Mouse (Mus musculus) hindbrain, embryonic 14.5 days (tissue): ENCODE measurements around the gene Gipc2. TPM values are rescaled to one million over a fixed set of nuclear protein-coding genes. Genes with fewer than 3 reads are reported as not detected.

Experiments
- ATAC-seq: fragments of 200-750 bp; cut with Nextera tagmentation; 2 replicates; pipeline ENCODE4 v1.8.0; 2017; ENCODE audit warnings: moderate number of reproducible peaks, mild to moderate bottlenecking, moderate TSS enrichment, moderate library complexity; ENCODE audit not compliant: low FRiP score
- DNase-seq: peaks from one replicate; pipeline ENCODE4 v3.0.0-alpha.2; 2015; ENCODE audit warnings: low spot score
- H3K27ac ChIP-seq: fragments of 300-500 bp; sonication (generic); 2 replicates; pipeline ENCODE4 v1.5.1; 2014; ENCODE audit warnings: mild to moderate bottlenecking, moderate library complexity
- H3K27me3 ChIP-seq: fragments of 300-500 bp; sonication (generic); 2 replicates; pipeline ENCODE4 v1.6.1; 2014; ENCODE audit warnings: mild to moderate bottlenecking, low read length, mixed read lengths; ENCODE audit not compliant: control insufficient read depth, insufficient read depth
- H3K36me3 ChIP-seq: fragments of 300-500 bp; sonication (generic); replicated peaks from 2 replicates; pipeline ENCODE4 v1.6.1; 2014; ENCODE audit not compliant: control insufficient read depth, insufficient read depth
- H3K4me1 ChIP-seq: fragments of 300-500 bp; sonication (generic); replicated peaks from 2 replicates; pipeline ENCODE4 v1.6.1; 2014; ENCODE audit warnings: antibody characterized with exemption, low read length, mixed read lengths; ENCODE audit not compliant: control insufficient read depth, insufficient read depth
- H3K4me2 ChIP-seq: fragments of 300-500 bp; sonication (generic); replicated peaks from 2 replicates; pipeline ENCODE4 v1.6.1; 2014; ENCODE audit warnings: mild to moderate bottlenecking, moderate library complexity
- H3K4me3 ChIP-seq: fragments of 300-500 bp; sonication (generic); replicated peaks from 2 replicates; pipeline ENCODE4 v1.5.1; 2014; ENCODE audit warnings: mild to moderate bottlenecking, low read length
- H3K9ac ChIP-seq: fragments of 300-500 bp; sonication (generic); 2 replicates; pipeline ENCODE4 v1.6.1; 2014
- H3K9me3 ChIP-seq: fragments of 300-500 bp; sonication (generic); 2 replicates; pipeline ENCODE4 v1.6.1; 2016; ENCODE audit warnings: low read length; ENCODE audit not compliant: control insufficient read depth
- WGBS: fragments of 180-500 bp; shearing (Covaris S2); extraction: QIAGEN DNeasy Blood & Tissue Kit; methylation state at CpG from one replicate; pipeline ENCODE4 v1.1.7; 2014; 5-methylcytosine and 5-hydroxymethylcytosine counted together
- polyA plus RNA-seq: library from polyadenylated mRNA; unstranded; fragments of >200 nt; fragmentation: Nextera tagmentation; extraction: Ambion mirVana; gene quantifications from 2 replicates; pipeline ENCODE4 v1.2.1, GENCODE M21; 2014

The Gipc2 gene
- polyA plus RNA-seq, 1 experiment from 2014 or later, result 9.2 TPM

DNA sequence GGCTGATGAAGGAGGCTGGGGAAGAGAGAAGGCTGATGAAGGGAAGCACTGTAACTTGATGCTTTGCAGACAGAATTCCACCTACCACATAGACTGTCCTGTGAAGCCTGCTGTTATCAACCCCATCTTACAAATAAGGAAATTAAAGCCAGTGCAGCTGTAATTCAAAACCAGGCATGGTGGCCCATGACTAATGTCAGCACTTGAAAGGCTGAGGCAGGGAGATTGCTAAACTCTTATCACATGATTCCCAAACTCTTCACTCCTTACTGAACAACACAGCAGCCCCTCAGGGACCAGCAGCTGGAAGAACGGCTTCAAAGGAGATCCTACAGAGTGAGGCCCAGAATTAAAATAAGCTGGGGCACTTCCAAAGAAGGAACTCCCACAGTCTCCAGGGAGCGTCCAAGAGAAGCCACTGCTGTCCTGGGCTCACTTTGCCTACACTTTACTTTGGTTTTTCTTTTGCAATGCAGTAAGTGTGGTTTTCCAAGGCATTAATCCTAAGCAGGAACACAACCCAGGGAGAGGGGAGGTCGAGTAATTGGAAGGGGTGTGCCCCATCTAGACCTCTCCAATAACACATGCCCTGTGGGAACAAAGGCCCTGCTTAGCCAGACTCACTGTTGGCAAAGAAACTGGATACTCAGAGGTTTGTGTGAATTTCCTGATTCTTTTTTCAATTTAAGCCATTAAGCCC lies 57.3 kb downstream of the Gipc2 start:
- ATAC-seq (no peak), DNase-seq (no peak)
- H3K4me1 ChIP-seq, result peaks cover 17% of the 10 kb centered on the region
- H3K36me3 ChIP-seq, result no peaks in the 10 kb centered on the region
- H3K9me3 ChIP-seq, result no peaks in the 10 kb centered on the region
- H3K9ac ChIP-seq, result no peak overlapping the region
- H3K27ac ChIP-seq, result no peak overlapping the region
- 20% methylated on average over 3 of the region's 3 CpGs for WGBS
- peaks cover 8% of the 10 kb centered on the region; the same call in 1 of the 2 replicates for H3K27me3 ChIP-seq
- H3K4me3 ChIP-seq, result no peak overlapping the region
- H3K4me2 ChIP-seq, result no peak overlapping the region

DNA sequence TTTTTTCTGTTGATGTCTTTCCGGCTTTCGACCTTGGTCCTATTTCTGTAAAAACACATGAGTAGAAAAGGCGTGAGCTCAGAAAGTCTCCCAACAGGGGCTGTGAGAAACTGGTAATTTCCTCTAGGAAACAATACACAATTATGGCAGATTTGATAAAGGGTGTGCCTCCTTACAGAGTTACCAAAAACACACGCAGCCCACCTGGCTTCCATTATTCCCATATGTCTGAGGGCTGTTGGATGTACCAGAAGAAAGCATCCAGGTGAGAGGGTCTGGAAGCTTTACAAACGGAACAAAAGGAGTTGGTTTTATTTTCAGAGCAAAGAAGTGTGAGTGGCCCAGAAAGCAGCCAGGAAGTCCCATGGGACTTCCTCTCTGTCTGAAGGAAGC lies 58.0 kb downstream of the Gipc2 start:
- Histone ChIP-seq H3K27me3 (peaks cover 8% of the 10 kb centered on the region; the same call in 1 of the 2 replicates), H3K36me3 (no peaks in the 10 kb centered on the region), H3K4me3 (no peak overlapping the region), H3K27ac (no peak overlapping the region), H3K9ac (no peak overlapping the region), H3K4me1 (peaks cover 17% of the 10 kb centered on the region), H3K4me2 (0 out of 2 replicates have a peak overlapping the region, but pooled peaks have one; percentile 89), H3K9me3 (no peaks in the 10 kb centered on the region)
- 68% methylated on average over 5 of the region's 5 CpGs for WGBS
- DNase-seq, result no peak
- no peak for ATAC-seq

- peak; percentile 73 for DNase-seq
- no peaks in the 10 kb centered on the region for H3K9me3 ChIP-seq
- peak overlapping the region; percentile 89 for H3K4me2 ChIP-seq
- no peaks in the 10 kb centered on the region for H3K36me3 ChIP-seq
- peak overlapping the region; percentile 78; the same call in 1 of the 2 replicates for H3K27ac ChIP-seq
- peaks cover 17% of the 10 kb centered on the region for H3K4me1 ChIP-seq
- peaks cover 8% of the 10 kb centered on the region; the same call in 1 of the 2 replicates for H3K27me3 ChIP-seq
- peak overlapping the region; percentile 52 for H3K9ac ChIP-seq
- ATAC-seq, result peak; percentile 79
- WGBS, result 29% methylated on average over 30 of the region's 30 CpGs
- H3K4me3 ChIP-seq, result peak overlapping the region; percentile 34
Observed at GRCm38 (mm10) chr3:152107149-152108002, 58.7 kb downstream of the Gipc2 start.

DNA sequence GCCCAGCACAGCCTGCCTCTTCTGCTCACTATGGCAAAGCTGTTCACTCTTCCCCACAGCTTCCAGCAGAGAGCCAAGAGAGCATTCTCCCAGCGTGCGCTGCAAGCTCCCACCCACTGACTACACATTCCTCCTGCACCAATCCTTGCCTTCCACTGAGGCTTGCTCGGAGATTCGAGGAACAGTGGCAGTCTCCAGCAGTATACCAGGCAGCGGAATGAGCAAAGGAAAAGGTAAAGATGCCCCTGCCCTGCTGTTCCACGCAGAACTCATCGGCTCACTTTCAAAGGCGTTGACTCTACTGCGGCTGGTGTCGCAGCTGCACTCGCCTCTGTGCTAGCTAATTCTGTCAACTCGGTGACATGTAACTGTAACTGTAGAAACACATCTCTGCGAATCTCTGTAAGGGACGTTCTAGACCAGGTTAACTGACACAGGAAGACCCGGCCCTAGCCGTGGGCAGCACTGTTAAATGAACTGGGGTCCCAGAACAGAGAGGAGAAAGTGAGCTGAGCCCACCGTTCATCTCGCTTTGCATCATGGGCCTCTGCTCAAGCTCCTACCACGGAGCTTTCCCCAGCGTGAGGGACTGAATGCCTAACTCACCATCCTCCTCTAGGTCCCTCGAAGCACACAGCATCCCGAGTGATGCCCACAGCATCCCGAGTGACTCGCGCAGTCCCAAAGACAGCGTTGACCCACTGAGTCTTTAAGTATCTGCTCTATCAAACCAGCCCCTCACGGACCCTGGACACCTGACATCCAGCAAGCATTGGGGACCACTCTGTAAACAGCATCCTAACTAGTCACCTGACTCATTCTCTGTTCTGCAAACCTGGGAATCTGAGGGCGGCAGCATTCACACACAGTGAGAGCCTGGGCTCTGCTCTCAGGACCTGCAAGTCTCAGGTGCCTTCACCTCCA lies 59.5 kb downstream of the Gipc2 start:
- H3K9ac ChIP-seq, result peak overlapping the region; percentile 52
- peak overlapping the region; percentile 89 for H3K4me2 ChIP-seq
- peaks cover 8% of the 10 kb centered on the region; the same call in 1 of the 2 replicates for H3K27me3 ChIP-seq
- 2% methylated on average over 28 of the region's 28 CpGs for WGBS
- no peaks in the 10 kb centered on the region for H3K36me3 ChIP-seq
- peak overlapping the region; percentile 34 for H3K4me3 ChIP-seq
- DNase-seq (peak; percentile 58), ATAC-seq (peak; percentile 54)
- peak overlapping the region; percentile 78 for H3K27ac ChIP-seq
- no peaks in the 10 kb centered on the region for H3K9me3 ChIP-seq
- H3K4me1 ChIP-seq, result peaks cover 17% of the 10 kb centered on the region

DNA sequence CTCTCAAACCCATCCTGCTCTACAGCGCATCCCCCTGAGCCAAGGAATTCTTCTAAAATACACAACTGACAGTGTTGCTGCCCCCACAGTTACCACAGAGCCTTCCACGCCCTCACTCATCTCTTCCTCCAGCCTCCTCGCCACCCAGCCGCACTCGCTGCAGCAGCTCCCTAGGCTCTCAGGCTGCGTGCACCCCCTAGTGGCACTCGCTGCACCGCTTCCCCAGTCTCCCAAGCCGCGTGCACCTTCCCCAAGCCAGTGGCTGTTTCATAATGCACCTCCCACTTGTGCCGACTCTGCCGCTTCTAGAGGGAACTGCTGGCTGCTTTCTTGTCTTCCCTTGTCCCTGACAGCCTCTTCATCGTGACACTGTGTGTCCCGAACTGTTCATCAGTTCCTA lies 60.7 kb downstream of the Gipc2 start:
- H3K4me1 ChIP-seq, result peaks cover 17% of the 10 kb centered on the region
- H3K4me2 ChIP-seq, result peak overlapping the region; percentile 89
- H3K27ac ChIP-seq, result peak overlapping the region; percentile 49; the same call in 1 of the 2 replicates
- ATAC-seq, result peak; percentile 56
- peaks cover 7% of the 10 kb centered on the region; the same call in 1 of the 2 replicates for H3K27me3 ChIP-seq
- under 1% methylated on average over 14 of the region's 14 CpGs for WGBS
- peak overlapping the region; percentile 34; the same call in 1 of the 2 replicates for H3K4me3 ChIP-seq
- peak overlapping the region; percentile 26 for H3K9ac ChIP-seq
- H3K9me3 ChIP-seq, result no peaks in the 10 kb centered on the region
- no peaks in the 10 kb centered on the region for H3K36me3 ChIP-seq
- DNase-seq, result peak; percentile 72

- H3K36me3 ChIP-seq, result no peaks in the 10 kb centered on the region
- no peak for ATAC-seq
- no peak overlapping the region for H3K4me2 ChIP-seq
- no peak for DNase-seq
- 90% methylated on average over 4 of the region's 4 CpGs for WGBS
- H3K27ac ChIP-seq, result no peak overlapping the region
- no peaks in the 10 kb centered on the region for H3K27me3 ChIP-seq
- H3K9me3 ChIP-seq, result no peaks in the 10 kb centered on the region
- H3K9ac ChIP-seq, result no peak overlapping the region
- no peak overlapping the region for H3K4me3 ChIP-seq
- peaks cover 17% of the 10 kb centered on the region for H3K4me1 ChIP-seq
Observed at GRCm38 (mm10) chr3:152103381-152103780, 62.6 kb downstream of the Gipc2 start.

GRCm38 (mm10) chr3:152101459-152101858 lies 64.6 kb downstream of the Gipc2 start:
- 92% methylated on average over 7 of the region's 7 CpGs for WGBS

DNA sequence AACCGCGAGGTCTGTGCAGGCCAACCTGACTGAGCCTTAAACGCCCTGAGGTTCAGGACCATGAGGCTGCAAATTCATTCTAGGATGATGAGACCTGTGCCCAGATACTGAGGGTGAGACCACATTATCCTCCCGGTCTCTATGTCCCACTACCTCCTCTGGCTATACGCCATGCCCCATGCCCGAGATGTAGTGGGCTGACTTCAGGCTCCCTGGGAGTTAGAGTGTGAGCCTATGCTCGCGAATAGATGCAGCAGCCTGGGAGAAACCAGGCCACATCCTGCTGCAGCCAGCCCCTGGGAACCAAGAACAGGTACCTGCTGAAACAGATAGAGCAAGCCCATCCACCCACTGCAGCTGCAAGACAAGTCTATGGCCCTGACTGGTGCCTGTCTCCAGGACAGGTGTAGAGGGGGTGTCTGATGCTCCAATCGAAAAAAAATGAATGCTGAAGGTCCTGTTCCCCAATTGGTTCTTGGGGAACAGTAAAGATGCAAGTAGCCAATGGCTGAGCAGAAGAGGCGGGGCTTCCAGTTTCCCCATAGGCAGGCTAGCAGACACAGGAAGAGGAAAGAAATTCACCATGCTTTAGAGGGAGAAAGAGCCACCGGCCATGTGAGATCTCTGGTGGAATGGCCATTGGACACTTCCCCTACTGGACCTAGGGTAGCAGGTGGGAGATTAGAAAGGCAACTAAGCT lies 65.8 kb downstream of the Gipc2 start:
- 50% methylated on average over 11 of the region's 11 CpGs for WGBS
- H3K4me2 ChIP-seq, result peak overlapping the region; percentile 35
- H3K36me3 ChIP-seq, result no peaks in the 10 kb centered on the region
- H3K4me3 ChIP-seq, result peak overlapping the region; percentile 6; the same call in 1 of the 2 replicates
- H3K27me3 ChIP-seq, result no peaks in the 10 kb centered on the region
- DNase-seq, result no peak
- no peak overlapping the region for H3K27ac ChIP-seq
- peaks cover 1% of the 10 kb centered on the region; the same call in 1 of the 2 replicates for H3K4me1 ChIP-seq
- H3K9ac ChIP-seq, result no peak overlapping the region
- H3K9me3 ChIP-seq, result no peaks in the 10 kb centered on the region
- peak; percentile 68 for ATAC-seq

More at GRCm38 (mm10) chr3:152101459-152101858, 64.6 kb downstream of the Gipc2 start:
- Histone ChIP-seq H3K9me3 (no peaks in the 10 kb centered on the region), H3K36me3 (no peaks in the 10 kb centered on the region), H3K4me3 (no peak overlapping the region), H3K27ac (no peak overlapping the region), H3K27me3 (no peaks in the 10 kb centered on the region), H3K4me2 (no peak overlapping the region), H3K4me1 (peaks cover 11% of the 10 kb centered on the region), H3K9ac (no peak overlapping the region)
- no peak for ATAC-seq
- no peak for DNase-seq
